Mouse (Mus musculus): ENCODE measurements around the gene Obp2b.

Gene Obp2b

DNA sequence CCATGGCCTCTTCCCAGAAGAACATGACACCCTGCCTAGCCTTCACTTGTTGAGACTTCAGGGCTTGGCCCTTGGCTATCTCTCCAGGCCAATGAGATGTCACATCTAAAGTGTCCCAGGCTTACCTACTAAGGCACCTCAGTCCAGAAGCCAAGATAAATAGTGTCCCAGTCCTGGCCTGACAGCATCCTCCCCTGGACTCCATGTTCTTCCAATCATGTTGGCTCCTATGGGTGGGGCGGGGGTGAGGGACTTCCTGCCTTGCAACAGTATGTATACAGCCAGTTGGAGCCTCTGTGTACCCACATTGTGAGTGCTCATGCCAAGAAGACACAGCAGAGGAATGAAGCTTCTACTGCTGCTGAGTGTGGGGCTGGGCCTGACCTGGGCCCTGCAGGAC lies 39.9 kb downstream of the Obp2b start, which contains the start of gene Lcn11:
TSS of gene Lcn11 (plus strand) at position 301 of the 400 bp plus-strand sequence.
- no peak for DNase-seq (ENCODE audit: low read depth, low spot score)

DNA sequence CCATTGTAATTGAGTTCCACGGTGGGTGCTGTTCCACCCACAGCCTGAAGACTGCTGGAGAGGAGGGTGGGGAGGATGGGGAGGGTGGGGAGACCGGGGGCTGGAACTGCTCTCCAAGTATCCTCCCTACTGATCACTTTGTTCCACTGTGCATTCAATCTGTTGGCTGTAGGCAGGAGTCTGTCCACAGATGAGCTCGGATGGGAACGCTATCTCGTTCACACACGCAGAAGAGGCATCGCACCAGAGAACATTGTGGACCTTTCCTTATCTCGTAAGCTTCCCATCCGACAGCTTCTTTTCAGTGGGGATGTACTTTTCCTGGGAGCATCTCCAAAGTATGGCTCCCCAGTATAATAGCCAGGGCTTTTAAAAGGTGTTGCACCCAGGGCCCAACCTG lies 42.3 kb downstream of the Obp2b start:
- no peak for DNase-seq (ENCODE audit: low read depth, low spot score)

DNA sequence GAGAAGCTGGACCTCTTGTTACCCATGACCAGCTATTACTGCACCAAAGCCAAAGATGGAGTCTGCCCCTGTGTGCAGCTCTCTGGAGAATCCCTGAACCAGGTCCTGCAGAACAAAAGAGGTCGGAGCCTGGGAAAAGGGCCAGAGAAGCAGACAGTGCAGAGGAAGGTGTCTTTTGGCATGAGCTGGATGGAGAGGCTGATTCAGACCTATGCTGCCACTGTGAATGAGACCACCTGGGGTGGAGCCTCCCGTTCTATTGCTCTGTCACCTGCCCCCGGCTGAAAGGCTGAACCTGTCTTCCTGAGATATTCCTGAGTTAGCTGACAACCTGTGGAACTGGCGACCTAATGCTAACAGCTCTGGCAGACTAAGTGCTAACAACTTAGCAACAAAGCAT lies 44.1 kb downstream of the Obp2b start:
- DNase-seq (ENCODE audit: low read depth, low spot score): no peak

DNA sequence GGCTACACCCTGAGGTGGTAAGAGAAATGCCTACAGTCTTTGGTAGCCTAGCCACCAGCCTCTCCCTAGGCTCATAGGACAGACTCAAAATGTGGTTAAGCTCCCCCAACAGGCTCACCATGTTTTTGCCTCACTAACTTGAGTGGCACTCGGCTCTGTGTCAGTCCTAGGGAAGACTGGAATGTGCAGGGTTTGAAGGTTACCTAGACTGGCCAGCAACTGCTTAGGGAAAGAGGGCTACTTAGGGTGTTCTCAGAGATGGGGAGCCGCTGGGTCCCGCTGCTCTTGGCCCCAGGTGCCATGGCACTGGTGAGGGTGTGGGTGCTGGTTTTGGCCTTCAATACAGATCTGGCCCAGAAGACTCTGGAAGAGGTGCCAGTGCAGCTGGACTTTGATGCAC lies 45.1 kb downstream of the Obp2b start, which contains the start of gene Gm13539:
TSS of gene Gm13539 (plus strand) at position 301 of the 400 bp plus-strand sequence.
- no peak for DNase-seq (ENCODE audit: low read depth, low spot score)

DNA sequence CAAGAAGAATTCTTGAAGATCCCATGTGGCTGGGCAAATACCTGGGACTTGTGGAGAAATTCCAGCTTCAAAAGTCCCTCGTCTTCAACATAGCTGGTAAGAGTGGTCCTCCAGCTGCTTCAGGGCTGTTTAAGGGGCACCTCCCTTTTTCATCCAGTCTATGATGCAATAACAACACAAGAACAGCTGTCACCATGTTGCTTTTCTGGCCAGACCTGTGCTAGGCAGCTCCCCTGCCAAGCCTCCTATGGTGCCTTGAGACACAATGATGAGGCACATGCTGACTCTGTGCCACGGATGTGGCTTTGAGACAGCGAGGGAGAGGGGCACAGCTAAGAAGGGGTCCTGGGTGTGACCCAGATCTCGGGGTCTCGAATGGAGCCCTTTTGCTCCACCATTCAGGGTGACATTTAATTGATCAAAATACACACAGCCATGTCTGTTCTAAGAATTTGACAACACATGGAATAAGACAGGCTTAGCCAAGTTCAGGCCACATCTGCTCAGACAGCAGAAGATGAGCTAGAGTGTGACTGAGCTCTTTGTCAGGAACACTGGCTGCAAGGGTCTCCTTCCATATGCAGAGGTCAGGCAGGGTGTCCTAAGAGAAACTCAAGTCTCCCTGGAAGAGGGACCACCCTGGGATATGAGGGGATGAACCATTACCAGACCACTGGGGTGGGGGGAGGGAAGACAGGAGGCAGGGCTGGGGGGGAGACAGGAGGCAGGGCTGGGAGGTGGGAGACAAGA lies 48.9 kb downstream of the Obp2b start:
- DNase-seq (ENCODE audit: low read depth, low spot score): no peak

DNA sequence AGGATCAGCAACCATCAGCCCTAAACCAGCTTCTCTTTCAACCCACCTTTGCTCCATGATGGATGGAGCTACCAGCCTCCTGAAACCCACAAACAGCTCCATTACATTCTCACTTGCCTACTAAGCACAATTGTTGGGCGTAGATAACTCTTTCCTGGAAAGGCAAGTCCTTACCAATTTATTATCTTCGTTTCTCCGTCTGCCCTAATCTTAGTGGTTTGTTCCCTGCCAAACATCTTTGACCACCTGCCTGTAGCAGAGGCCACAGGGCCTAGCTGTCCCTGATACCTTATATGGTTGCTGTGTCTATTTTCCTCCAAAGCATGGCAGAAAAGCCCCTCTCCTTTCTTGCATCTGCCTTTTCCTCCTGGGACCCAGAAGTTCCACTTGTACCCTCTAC lies 52.3 kb downstream of the Obp2b start:
- no peak for DNase-seq (ENCODE audit: low read depth, low spot score)
